Mouse (Mus musculus): ENCODE measurements at regions not wholly inside any gene's neighbourhood (a gene's known extent, or its start where the extent isn't known, plus 50 kb on each side); places are given as distances from the start of the nearest gene placed in this dataset.

GRCm38 (mm10) chr2:45277602-45278001, 160.4 kb upstream of the Zeb2 start:
- TF ChIP-seq POLR2A (IDR thresholded peaks at IDR 0.05; ENCODE audit: insufficient read length, low read depth) (no peak), POLR2AphosphoS2 (IDR thresholded peaks at IDR 0.05; ENCODE audit: insufficient read length, low read depth) (no peak), TCF12 (IDR thresholded peaks at IDR 0.05; ENCODE audit: insufficient read depth, poor library complexity, severe bottlenecking) (no peak), CEBPB (IDR thresholded peaks at IDR 0.05; ENCODE audit: insufficient read depth, poor library complexity, severe bottlenecking) (no peak), USF1 (IDR thresholded peaks at IDR 0.05; ENCODE audit: low read depth) (no peak), E2F4 (IDR thresholded peaks at IDR 0.05; ENCODE audit: insufficient read depth) (no peak), MYOG (IDR thresholded peaks at IDR 0.05; ENCODE audit: control insufficient read depth in 1 of 3, insufficient read depth in 1 of 3, insufficient read length in 2 of 3, low read depth in 2 of 3) (no peak)
